Mouse (Mus musculus): ENCODE data around the gene Sgpp2. TPM values are rescaled to one million over a fixed set of nuclear protein-coding genes. Genes with fewer than 3 reads are reported as not detected.

Sgpp2 gene
- polyA plus RNA-seq, 1 experiment from 2014 or later: 0.46 TPM

DNA sequence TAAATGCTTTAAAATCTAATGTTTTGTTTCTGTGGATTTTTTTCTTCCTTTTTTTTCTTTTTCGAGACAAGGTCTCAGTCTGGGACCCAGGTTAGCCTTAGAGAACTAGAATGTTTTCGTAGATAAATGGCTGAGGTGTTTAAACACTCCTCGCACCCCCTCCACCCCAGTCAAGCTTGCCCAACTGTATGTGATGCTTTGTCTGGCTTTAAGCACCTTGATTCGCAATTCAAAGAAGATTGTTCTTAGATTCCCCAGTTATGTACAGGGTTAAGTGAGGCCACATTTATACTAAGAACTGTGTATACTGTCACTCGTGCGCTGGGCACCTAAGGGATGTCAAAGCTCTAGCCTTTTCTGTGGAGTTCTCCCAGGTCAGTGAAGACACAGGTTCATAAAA, 110.1 kb downstream of the Sgpp2 start:
- H3K4me2 ChIP-seq: no peak overlapping the region
- no peaks in the 10 kb centered on the region for H3K27me3 ChIP-seq (ENCODE audit: control insufficient read depth, insufficient read depth, low read length)
- no peaks in the 10 kb centered on the region for H3K36me3 ChIP-seq (ENCODE audit: control insufficient read depth, insufficient read depth, low read length)
- no peak overlapping the region for H3K27ac ChIP-seq (ENCODE audit: low read depth, low read length)
- no peak overlapping the region for H3K4me3 ChIP-seq (ENCODE audit: low read depth, low read length)
- H3K9ac ChIP-seq (ENCODE audit: low read depth, low read length): no peak overlapping the region
- no peaks in the 10 kb centered on the region for H3K9me3 ChIP-seq (replicated peaks; ENCODE audit: control insufficient read depth, low read length)
- peaks cover 8% of the 10 kb centered on the region; the same call in 1 of the 2 replicates for H3K4me1 ChIP-seq (ENCODE audit: control insufficient read depth, insufficient read depth, low read length)
- WGBS (ENCODE audit: insufficient replicate concordance): 90% methylated on average over 6 of the region's 6 CpGs
- no peak for ATAC-seq (replicated peaks; ENCODE audit: insufficient number of reproducible peaks, low FRiP score, low TSS enrichment)

DNA sequence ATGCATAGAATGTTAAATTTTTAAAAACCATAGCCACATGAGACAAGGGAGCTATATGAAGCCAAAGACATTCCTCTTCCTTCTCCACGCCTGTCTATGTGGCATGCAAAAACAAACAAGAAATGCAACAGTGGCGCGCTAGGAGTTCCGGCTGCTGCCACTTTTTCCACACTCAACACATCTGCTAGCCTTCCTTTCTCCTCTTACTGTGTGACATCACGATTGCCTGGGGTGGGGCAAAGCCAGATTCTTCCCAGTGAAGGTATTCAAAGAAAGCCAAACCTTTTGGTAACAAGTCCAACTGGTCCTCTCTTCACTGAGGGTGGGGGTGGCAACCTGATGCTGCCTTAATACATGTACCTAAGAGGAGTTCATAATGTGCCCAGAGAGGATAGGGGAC, 111.6 kb downstream of the Sgpp2 start:
- Histone ChIP-seq H3K9me3 (replicated peaks; ENCODE audit: control insufficient read depth, low read length) (no peaks in the 10 kb centered on the region), H3K36me3 (ENCODE audit: control insufficient read depth, insufficient read depth, low read length) (no peaks in the 10 kb centered on the region), H3K27me3 (ENCODE audit: control insufficient read depth, insufficient read depth, low read length) (no peaks in the 10 kb centered on the region), H3K4me2 (no peak overlapping the region), H3K27ac (ENCODE audit: low read depth, low read length) (no peak overlapping the region), H3K4me1 (ENCODE audit: control insufficient read depth, insufficient read depth, low read length) (peaks cover 16% of the 10 kb centered on the region), H3K4me3 (ENCODE audit: low read depth, low read length) (no peak overlapping the region), H3K9ac (ENCODE audit: low read depth, low read length) (no peak overlapping the region)
- ATAC-seq (replicated peaks; ENCODE audit: insufficient number of reproducible peaks, low FRiP score, low TSS enrichment): no peak
- WGBS (ENCODE audit: insufficient replicate concordance): 86% methylated on average over 5 of the region's 5 CpGs

DNA sequence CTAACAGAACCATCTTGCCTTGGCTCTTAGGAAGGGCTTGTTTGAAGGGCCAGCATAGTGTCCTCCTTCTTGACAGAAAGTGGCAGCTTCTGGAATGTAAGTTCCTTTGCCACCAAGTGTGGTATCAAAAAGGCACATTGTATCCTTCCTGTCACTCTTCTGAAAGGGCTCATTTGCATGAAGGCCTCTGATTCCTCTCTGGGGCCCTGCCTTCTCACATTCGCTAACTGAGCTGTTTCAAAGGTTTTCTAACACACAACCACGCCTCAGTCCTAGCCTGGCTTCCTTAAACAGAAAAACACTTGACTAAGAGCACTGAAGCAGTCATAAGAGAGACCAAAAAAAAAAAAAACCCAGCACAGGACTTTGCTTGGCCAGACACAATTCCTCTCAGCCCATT, 112.4 kb downstream of the Sgpp2 start:
- 79% methylated on average over 2 of the region's 2 CpGs for WGBS (ENCODE audit: insufficient replicate concordance)
- H3K9me3 ChIP-seq (replicated peaks; ENCODE audit: control insufficient read depth, low read length): no peaks in the 10 kb centered on the region
- no peak overlapping the region for H3K27ac ChIP-seq (ENCODE audit: low read depth, low read length)
- H3K4me3 ChIP-seq (ENCODE audit: low read depth, low read length): no peak overlapping the region
- ATAC-seq (replicated peaks; ENCODE audit: insufficient number of reproducible peaks, low FRiP score, low TSS enrichment): no peak
- no peak overlapping the region for H3K4me2 ChIP-seq
- no peaks in the 10 kb centered on the region for H3K36me3 ChIP-seq (ENCODE audit: control insufficient read depth, insufficient read depth, low read length)
- H3K4me1 ChIP-seq (ENCODE audit: control insufficient read depth, insufficient read depth, low read length): peaks cover 18% of the 10 kb centered on the region
- no peaks in the 10 kb centered on the region for H3K27me3 ChIP-seq (ENCODE audit: control insufficient read depth, insufficient read depth, low read length)
- H3K9ac ChIP-seq (ENCODE audit: low read depth, low read length): no peak overlapping the region

DNA sequence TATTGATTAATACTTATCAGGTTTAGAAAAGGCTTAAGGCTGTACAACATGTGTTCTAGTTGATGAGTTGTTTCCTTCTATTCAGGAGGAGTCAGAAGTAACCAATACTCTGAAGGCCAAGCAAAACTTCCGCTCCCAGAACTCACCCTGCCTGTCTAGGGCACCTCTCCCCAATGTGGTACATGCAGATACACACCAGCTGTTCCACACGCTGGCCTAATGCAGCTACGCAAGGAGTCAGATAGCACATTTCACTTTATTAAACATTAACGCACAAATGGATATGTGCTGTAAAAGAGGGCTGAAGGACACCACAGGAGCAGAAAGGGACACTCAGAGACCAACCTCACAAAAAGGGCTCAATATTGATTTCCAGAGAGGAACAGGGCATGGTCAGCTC, 114.7 kb downstream of the Sgpp2 start:
- Histone ChIP-seq H3K27me3 (ENCODE audit: control insufficient read depth, insufficient read depth, low read length) (no peaks in the 10 kb centered on the region), H3K9ac (ENCODE audit: low read depth, low read length) (no peak overlapping the region), H3K27ac (ENCODE audit: low read depth, low read length) (no peak overlapping the region), H3K4me1 (ENCODE audit: control insufficient read depth, insufficient read depth, low read length) (peaks cover 23% of the 10 kb centered on the region), H3K9me3 (replicated peaks; ENCODE audit: control insufficient read depth, low read length) (no peaks in the 10 kb centered on the region), H3K4me3 (ENCODE audit: low read depth, low read length) (no peak overlapping the region), H3K4me2 (no peak overlapping the region), H3K36me3 (ENCODE audit: control insufficient read depth, insufficient read depth, low read length) (no peaks in the 10 kb centered on the region)
- no peak for ATAC-seq (replicated peaks; ENCODE audit: insufficient number of reproducible peaks, low FRiP score, low TSS enrichment)
- WGBS (ENCODE audit: insufficient replicate concordance): 80% methylated on average over 4 of the region's 4 CpGs

DNA sequence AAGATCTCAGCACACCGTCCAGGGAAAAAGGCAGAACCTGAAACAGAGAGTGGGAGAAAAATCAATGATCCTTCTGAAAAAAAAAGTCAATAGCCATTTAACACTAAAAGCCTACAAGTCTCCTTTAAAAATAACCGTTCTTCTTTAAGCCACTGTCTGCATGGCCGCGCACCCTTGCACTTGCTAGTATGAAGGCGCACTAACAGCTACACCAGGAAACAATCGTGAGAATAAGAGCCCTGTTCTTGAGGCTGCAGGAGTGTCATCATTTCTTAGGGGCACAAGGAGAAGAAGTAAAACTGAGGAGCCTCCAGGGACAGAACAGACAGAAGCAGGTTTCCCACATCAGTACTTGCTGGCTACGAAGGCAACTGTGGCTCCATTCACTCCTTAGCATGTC, 115.2 kb downstream of the Sgpp2 start:
- H3K4me2 ChIP-seq: peak overlapping the region; percentile 14; the same call in 1 of the 2 replicates
- no peaks in the 10 kb centered on the region for H3K27me3 ChIP-seq (ENCODE audit: control insufficient read depth, insufficient read depth, low read length)
- no peaks in the 10 kb centered on the region for H3K36me3 ChIP-seq (ENCODE audit: control insufficient read depth, insufficient read depth, low read length)
- no peaks in the 10 kb centered on the region for H3K9me3 ChIP-seq (replicated peaks; ENCODE audit: control insufficient read depth, low read length)
- 88% methylated on average over 7 of the region's 7 CpGs for whole genome bisulfite sequencing (ENCODE audit: insufficient replicate concordance)
- peaks cover 23% of the 10 kb centered on the region for H3K4me1 ChIP-seq (ENCODE audit: control insufficient read depth, insufficient read depth, low read length)
- no peak overlapping the region for H3K9ac ChIP-seq (ENCODE audit: low read depth, low read length)
- H3K27ac ChIP-seq (ENCODE audit: low read depth, low read length): peak overlapping the region; percentile 57; the same call in 1 of the 2 replicates
- H3K4me3 ChIP-seq (ENCODE audit: low read depth, low read length): no peak overlapping the region
- ATAC-seq (replicated peaks; ENCODE audit: insufficient number of reproducible peaks, low FRiP score, low TSS enrichment): no peak

- peaks cover 23% of the 10 kb centered on the region for H3K4me1 ChIP-seq (ENCODE audit: control insufficient read depth, insufficient read depth, low read length)
- peak overlapping the region; percentile 57; the same call in 1 of the 2 replicates for H3K27ac ChIP-seq (ENCODE audit: low read depth, low read length)
- no peaks in the 10 kb centered on the region for H3K9me3 ChIP-seq (replicated peaks; ENCODE audit: control insufficient read depth, low read length)
- H3K36me3 ChIP-seq (ENCODE audit: control insufficient read depth, insufficient read depth, low read length): no peaks in the 10 kb centered on the region
- ATAC-seq (replicated peaks; ENCODE audit: insufficient number of reproducible peaks, low FRiP score, low TSS enrichment): no peak
- WGBS (ENCODE audit: insufficient replicate concordance): 78% methylated on average over 7 of the region's 7 CpGs
- no peaks in the 10 kb centered on the region for H3K27me3 ChIP-seq (ENCODE audit: control insufficient read depth, insufficient read depth, low read length)
- H3K4me3 ChIP-seq (ENCODE audit: low read depth, low read length): no peak overlapping the region
- H3K4me2 ChIP-seq: peak overlapping the region; percentile 14; the same call in 1 of the 2 replicates
- H3K9ac ChIP-seq (ENCODE audit: low read depth, low read length): no peak overlapping the region
Measured at GRCm38 (mm10) chr1:78425793-78426700, 115.9 kb downstream of the Sgpp2 start.

DNA sequence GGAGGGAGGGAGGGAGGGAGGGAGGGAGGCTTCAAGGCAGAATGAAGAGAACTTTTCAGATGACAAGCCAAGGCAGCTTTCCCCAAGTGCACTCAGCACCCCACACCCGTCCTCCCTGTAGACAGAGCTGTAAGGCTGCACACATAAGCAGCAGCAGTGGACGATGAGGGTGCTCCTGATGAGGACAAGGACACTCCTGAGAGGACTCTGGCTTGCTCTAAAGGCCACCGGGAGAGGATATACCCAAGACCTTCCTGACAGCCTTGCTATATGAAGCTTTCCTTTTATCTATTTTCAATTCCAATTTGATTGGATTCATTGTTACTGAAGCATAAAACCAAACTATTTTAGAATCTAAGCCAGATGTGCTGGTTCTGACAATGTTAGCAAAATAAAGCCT, 116.7 kb downstream of the Sgpp2 start:
- H3K4me1 ChIP-seq (ENCODE audit: control insufficient read depth, insufficient read depth, low read length): peaks cover 23% of the 10 kb centered on the region
- no peak for ATAC-seq (replicated peaks; ENCODE audit: insufficient number of reproducible peaks, low FRiP score, low TSS enrichment)
- H3K9ac ChIP-seq (ENCODE audit: low read depth, low read length): no peak overlapping the region
- no peak overlapping the region for H3K4me3 ChIP-seq (ENCODE audit: low read depth, low read length)
- no peak overlapping the region for H3K27ac ChIP-seq (ENCODE audit: low read depth, low read length)
- H3K4me2 ChIP-seq: no peak overlapping the region
- H3K36me3 ChIP-seq (ENCODE audit: control insufficient read depth, insufficient read depth, low read length): no peaks in the 10 kb centered on the region
- 39% methylated on average over 3 of the region's 3 CpGs for WGBS (ENCODE audit: insufficient replicate concordance)
- no peaks in the 10 kb centered on the region for H3K27me3 ChIP-seq (ENCODE audit: control insufficient read depth, insufficient read depth, low read length)
- no peaks in the 10 kb centered on the region for H3K9me3 ChIP-seq (replicated peaks; ENCODE audit: control insufficient read depth, low read length)

GRCm38 (mm10) chr1:78428851-78429250, 118.7 kb downstream of the Sgpp2 start:
- Histone ChIP-seq H3K27ac (ENCODE audit: low read depth, low read length) (no peak overlapping the region), H3K4me3 (ENCODE audit: low read depth, low read length) (no peak overlapping the region), H3K9me3 (replicated peaks; ENCODE audit: control insufficient read depth, low read length) (no peaks in the 10 kb centered on the region), H3K4me2 (no peak overlapping the region), H3K27me3 (ENCODE audit: control insufficient read depth, insufficient read depth, low read length) (no peaks in the 10 kb centered on the region), H3K4me1 (ENCODE audit: control insufficient read depth, insufficient read depth, low read length) (peaks cover 17% of the 10 kb centered on the region), H3K36me3 (ENCODE audit: control insufficient read depth, insufficient read depth, low read length) (no peaks in the 10 kb centered on the region), H3K9ac (ENCODE audit: low read depth, low read length) (no peak overlapping the region)
- WGBS (ENCODE audit: insufficient replicate concordance): 78% methylated on average over 11 of the region's 11 CpGs
- ATAC-seq (replicated peaks; ENCODE audit: insufficient number of reproducible peaks, low FRiP score, low TSS enrichment): no peak

DNA sequence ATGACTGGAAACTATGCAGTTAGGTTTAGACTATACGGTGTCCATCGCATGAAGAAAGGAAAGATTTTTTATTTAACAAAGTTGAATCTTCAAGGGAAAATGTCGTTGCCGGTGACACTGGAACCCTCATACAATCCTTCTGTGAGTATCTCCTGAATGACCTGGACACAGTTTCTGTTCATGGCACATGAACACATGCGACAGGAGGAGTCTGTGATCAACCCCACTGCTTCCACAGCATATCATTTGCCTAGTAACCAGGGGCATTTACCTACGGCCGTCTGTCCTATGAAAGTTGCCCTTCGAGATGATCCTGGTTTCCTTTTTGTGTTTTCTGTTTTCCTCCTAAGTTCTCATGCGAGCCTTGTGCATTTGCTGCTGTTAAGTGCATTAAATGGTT, 123.3 kb downstream of the Sgpp2 start:
- H3K4me1 ChIP-seq (ENCODE audit: control insufficient read depth, insufficient read depth, low read length): peaks cover 3% of the 10 kb centered on the region; the same call in 1 of the 2 replicates
- WGBS (ENCODE audit: insufficient replicate concordance): 91% methylated on average over 9 of the region's 9 CpGs
- no peak overlapping the region for H3K4me2 ChIP-seq
- H3K4me3 ChIP-seq (ENCODE audit: low read depth, low read length): no peak overlapping the region
- ATAC-seq (replicated peaks; ENCODE audit: insufficient number of reproducible peaks, low FRiP score, low TSS enrichment): no peak
- H3K27ac ChIP-seq (ENCODE audit: low read depth, low read length): no peak overlapping the region
- H3K9ac ChIP-seq (ENCODE audit: low read depth, low read length): no peak overlapping the region
- H3K9me3 ChIP-seq (replicated peaks; ENCODE audit: control insufficient read depth, low read length): no peaks in the 10 kb centered on the region
- no peaks in the 10 kb centered on the region for H3K27me3 ChIP-seq (ENCODE audit: control insufficient read depth, insufficient read depth, low read length)
- no peaks in the 10 kb centered on the region for H3K36me3 ChIP-seq (ENCODE audit: control insufficient read depth, insufficient read depth, low read length)

Measured in heart, embryonic 11.5 days (tissue).